In genomic region chrX:101770307-101770706, GRCm38 (mm10) we compare ENCODE assay signal across 28 mouse cellular contexts. TPM values are rescaled to one million over a fixed set of nuclear protein-coding genes. Genes with fewer than 3 reads are reported as not detected.
DNase-seq lines count a peak whose midpoint lies in the region; ATAC-seq and TF ChIP-seq lines count a peak whose summit lies in the region.
"Had no signal": no experiment of that assay in that cellular context is flagged by ENCODE, and none has a peak within 500 bp of the region (broad histone marks: within the 10 kb centered on the region; RNA-seq: fewer than 3 reads in every experiment).

No protein-coding gene starts in this region.

- no peaks in the 10 kb centered on the region for H3K79me2 ChIP-seq in MEL (ENCODE audit: control insufficient read depth, insufficient read depth, low read length, poor library complexity)

- no peak overlapping the region for H3K9ac ChIP-seq in MEL (ENCODE audit: control insufficient read depth, low read depth, low read length, poor library complexity, severe bottlenecking)
- H3K9ac ChIP-seq: forebrain, embryonic 12.5 days; limb, embryonic 15.5 days; liver, embryonic 15.5 days; neural tube, embryonic 13.5 days had no signal

- H3K27me3 ChIP-seq in MEL (ENCODE audit: control insufficient read depth in 1 of 2, insufficient read depth in 2 of 2, low read length in 2 of 2), result peaks cover 2 to 4% of the 10 kb centered on the region in 2 experiments; a peak in 2 of 4 replicates
- H3K27me3 ChIP-seq: limb, embryonic 15.5 days had no signal

- TF ChIP-seq RAD21 in MEL (IDR thresholded peaks at IDR 0.05; ENCODE audit: low read depth, low read length), result no peak

- H3K9me3 ChIP-seq in MEL (replicated peaks; ENCODE audit: insufficient read depth, low read length), result no peaks in the 10 kb centered on the region
- H3K9me3 ChIP-seq: embryonic facial prominence, embryonic 10.5 days; forebrain, embryonic 12.5 days; limb, embryonic 15.5 days; liver, embryonic 15.5 days; neural tube, embryonic 13.5 days had no signal

- H3K4me3 ChIP-seq in MEL (ENCODE audit: control insufficient read depth in 1 of 2, insufficient read depth in 1 of 2, low read depth in 2 of 2, low read length in 2 of 2), result no peak overlapping the region
- H3K4me3 ChIP-seq: embryonic facial prominence, embryonic 10.5 days; forebrain, embryonic 12.5 days; gastrocnemius, adult 2 months; limb, embryonic 15.5 days; liver, embryonic 15.5 days; neural tube, embryonic 13.5 days had no signal

- no peak overlapping the region for H3K27ac ChIP-seq in MEL (ENCODE audit: control insufficient read depth, low read depth, low read length)
- H3K27ac ChIP-seq: embryonic facial prominence, embryonic 10.5 days; forebrain, embryonic 12.5 days; gastrocnemius, adult 2 months; hindbrain, postnatal 0 days; limb, embryonic 15.5 days; liver, embryonic 15.5 days; neural tube, embryonic 13.5 days; stomach, postnatal 0 days had no signal

- ATAC-seq in hematopoietic stem cell, adult 5-6 weeks (replicated peaks in 1 of 2; ENCODE audit: insufficient read depth in 1 of 2, low FRiP score in 2 of 2, low TSS enrichment in 1 of 2, low read depth in 1 of 2, poor library complexity in 2 of 2, severe bottlenecking in 2 of 2), result peak; percentile 77 to 90
- ATAC-seq in neutrophil, adult 5-6 weeks (ENCODE audit: extremely low read depth, insufficient number of reproducible peaks, low FRiP score, poor library complexity, severe bottlenecking), result peak; percentile 77
- ATAC-seq: hindbrain, postnatal 0 days had no signal

- intact Hi-C loops in left cerebral cortex, postnatal 4 days (cut with DNase I), result no loop called here

- no peak for TF ChIP-seq CTCF in MEL (IDR thresholded peaks at IDR 0.05 in 2 of 3, conservative IDR thresholded peaks at IDR 0.05 in 1 of 3; ENCODE audit: control insufficient read depth in 1 of 3, insufficient read depth in 1 of 3, low read depth in 2 of 3, low read length in 3 of 3, poor library complexity in 1 of 3, severe bottlenecking in 1 of 3)

- TF ChIP-seq POLR2A in MEL (IDR thresholded peaks at IDR 0.05; ENCODE audit: control insufficient read depth in 1 of 2, insufficient read depth in 1 of 2, low read depth in 1 of 2, low read length in 2 of 2, poor library complexity in 1 of 2), result no peak

- peak; percentile 8 to 46; a peak in 1 of 4 replicates for TF ChIP-seq EP300 in MEL (IDR thresholded peaks at IDR 0.05; ENCODE audit: low read depth in 1 of 2, low read length in 2 of 2)

- DNase-seq in heart, adult 11 months, result peak; percentile 83
- no peak for DNase-seq in heart, postnatal 4 days
- DNase-seq in MEL (ENCODE audit: low read depth, low spot score), result peak; percentile 65
- DNase-seq in left cerebral cortex, postnatal 4 days, result no peak
- DNase-seq in urinary bladder, postnatal 10 days (ENCODE audit: low spot score), result no peak
- no peak for DNase-seq in right cerebral cortex, adult 2 months (ENCODE audit: low spot score in 2 of 2)
- DNase-seq: cerebellum, postnatal 36 days; gastrocnemius, adult 2 months; heart, postnatal 36 days; kidney, adult 11 months; layer of hippocampus, postnatal 36 days; lung, postnatal 10 days had no signal

- H3K36me3 ChIP-seq in MEL (ENCODE audit: control insufficient read depth in 1 of 2, insufficient read depth in 2 of 2, low read length in 2 of 2), result no peaks in the 10 kb centered on the region
- H3K36me3 ChIP-seq: embryonic facial prominence, embryonic 10.5 days; forebrain, embryonic 12.5 days; limb, embryonic 15.5 days; liver, embryonic 15.5 days; neural tube, embryonic 13.5 days had no signal

- no peaks in the 10 kb centered on the region for H3K4me1 ChIP-seq in MEL (ENCODE audit: control insufficient read depth in 1 of 2, insufficient read depth in 2 of 2, low read length in 2 of 2)
- H3K4me1 ChIP-seq: embryonic facial prominence, embryonic 10.5 days; forebrain, embryonic 12.5 days; limb, embryonic 15.5 days; liver, embryonic 15.5 days; neural tube, embryonic 13.5 days had no signal

TF ChIP-seq in MEL, 35 proteins besides CTCF, POLR2A, EP300 and RAD21:
- TF ChIP-seq MXI1 (IDR thresholded peaks at IDR 0.05; ENCODE audit: low read depth, low read length) (no peak), SMC3 (IDR thresholded peaks at IDR 0.05; ENCODE audit: low read depth, low read length) (no peak), MAFK (IDR thresholded peaks at IDR 0.05; ENCODE audit: borderline replicate concordance, low read depth, low read length) (no peak), GATA1 (IDR thresholded peaks at IDR 0.05; ENCODE audit: low read depth, low read length) (no peak), TCF12 (IDR thresholded peaks at IDR 0.05; ENCODE audit: low read depth, low read length) (no peak), TAL1 (IDR thresholded peaks at IDR 0.05; ENCODE audit: low read length) (no peak), HCFC1 (IDR thresholded peaks at IDR 0.05; ENCODE audit: low read depth, low read length) (no peak), ZMIZ1 (IDR thresholded peaks at IDR 0.05; ENCODE audit: low read depth, low read length) (no peak), ZKSCAN1 (IDR thresholded peaks at IDR 0.05; ENCODE audit: low read depth, low read length) (no peak), E2F4 (IDR thresholded peaks at IDR 0.05; ENCODE audit: borderline replicate concordance, low read depth, low read length) (no peak), NELFE (IDR thresholded peaks at IDR 0.05; ENCODE audit: low read depth, low read length) (no peak), ZNF384 (IDR thresholded peaks at IDR 0.05; ENCODE audit: low read depth, low read length) (no peak), RCOR1 (IDR thresholded peaks at IDR 0.05; ENCODE audit: low read depth, low read length) (no peak), MEF2A (IDR thresholded peaks at IDR 0.05; ENCODE audit: extremely low read depth, insufficient replicate concordance, low read depth, low read length, poor library complexity, severe bottlenecking) (no peak), USF2 (IDR thresholded peaks at IDR 0.05; ENCODE audit: borderline replicate concordance in 1 of 2, insufficient read depth in 1 of 2, low read depth in 1 of 2, low read length in 2 of 2) (no peak), MYC (IDR thresholded peaks at IDR 0.05; ENCODE audit: low read depth, low read length) (no peak), JUND (IDR thresholded peaks at IDR 0.05; ENCODE audit: low read depth, low read length) (no peak)

RNA-seq across cellular contexts. Expression of gene Gm4779, which starts 23.9 kb away (rescaled TPM):
- not detected for total RNA-seq in heart, postnatal 4 days (2021)
- not detected in 2 replicates for total RNA-seq in MEL (2012; rRNA removed)
- polyA plus RNA-seq in MEL (2012; ENCODE audit: insufficient read depth in 1 of 2, insufficient read length in 2 of 2, low read depth in 1 of 2, low replicate concordance in 2 of 2, missing spikeins in 1 of 2), result not detected
- total RNA-seq in hematopoietic stem cell, adult 5-6 weeks (2017), result 1.2 TPM in 1 of 2 replicates, not detected in the other
- total RNA-seq in neutrophil, adult 5-6 weeks (2017), result not detected in 2 replicates
- under 1 TPM in 1 of 2 experiments, not detected in 1; 0.28 TPM for total RNA-seq in left cerebral cortex, postnatal 4 days (2021)
- total RNA-seq: adrenal gland, adult 18-20 months; gastrocnemius, adult 2 months; heart, adult 18-20 months; heart, postnatal 36 days; left cerebral cortex, postnatal 14 days had no signal
- polyA plus RNA-seq: forebrain, embryonic 12.5 days; heart, embryonic 14.5 days; hindbrain, postnatal 0 days; midbrain, embryonic 11.5 days; neural tube, embryonic 13.5 days; stomach, postnatal 0 days had no signal

RNA-seq across cellular contexts. Expression of gene 8030474K03Rik, which starts 24.1 kb away (rescaled TPM):
- not detected for total RNA-seq in heart, postnatal 4 days (2021)
- total RNA-seq in MEL (2012; rRNA removed), result not detected in 2 replicates
- not detected for polyA plus RNA-seq in MEL (2012; ENCODE audit: insufficient read depth in 1 of 2, insufficient read length in 2 of 2, low read depth in 1 of 2, low replicate concordance in 2 of 2, missing spikeins in 1 of 2)
- 0.50 TPM in 1 of 2 replicates, not detected in the other for total RNA-seq in hematopoietic stem cell, adult 5-6 weeks (2017)
- total RNA-seq in neutrophil, adult 5-6 weeks (2017), result not detected in 2 replicates
- total RNA-seq in left cerebral cortex, postnatal 4 days (2021), result under 1 TPM in 1 of 2 experiments, not detected in 1; 0.34 TPM
- total RNA-seq: adrenal gland, adult 18-20 months; adrenal gland, postnatal 4 days; gastrocnemius, adult 2 months; heart, adult 18-20 months; heart, postnatal 36 days; hindbrain, postnatal 0 days; layer of hippocampus, adult 18-20 months; layer of hippocampus, postnatal 36 days; left cerebral cortex, postnatal 14 days had no signal
- polyA plus RNA-seq: embryonic facial prominence, embryonic 10.5 days; forebrain, embryonic 12.5 days; heart, embryonic 14.5 days; midbrain, embryonic 11.5 days; neural tube, embryonic 13.5 days; stomach, postnatal 0 days had no signal

RNA-seq across cellular contexts. Expression of gene Cxcr3, which starts 36.2 kb away (rescaled TPM):
- total RNA-seq in heart, postnatal 4 days (2021), result under 1 TPM in 1 of 2 experiments, not detected in 1; 0.25 TPM
- not detected in 2 replicates for total RNA-seq in MEL (2012; rRNA removed)
- under 1 TPM in 1 of 2 experiments, not detected in 1; 0.04 TPM for polyA plus RNA-seq in MEL (2012; ENCODE audit: insufficient read depth in 1 of 2, insufficient read length in 2 of 2, low read depth in 1 of 2, low replicate concordance in 2 of 2, missing spikeins in 1 of 2)
- 2.4 and 3.0 TPM in 2 replicates for total RNA-seq in hematopoietic stem cell, adult 5-6 weeks (2017)
- total RNA-seq in neutrophil, adult 5-6 weeks (2017), result 2.8 and 2.9 TPM in 2 replicates
- not detected for total RNA-seq in left cerebral cortex, postnatal 4 days (2021)
- total RNA-seq: gastrocnemius, adult 2 months; layer of hippocampus, adult 18-20 months; layer of hippocampus, postnatal 36 days; left cerebral cortex, postnatal 14 days had no signal

Comparison
In these comparisons a context has a peak if more than half of its experiments do, and no peak if none do; other contexts are left out.
1. DNase-seq: peak in heart, adult 11 months (single experiment) and MEL (single experiment); none in heart, postnatal 4 days (single experiment), left cerebral cortex, postnatal 4 days (single experiment), urinary bladder, postnatal 10 days (single experiment) and right cerebral cortex, adult 2 months (0 of 2).